25 mouse cellular contexts compared by ENCODE assay signal in genomic region chr3:36383438-36383945, GRCm38 (mm10).
"Had no signal": no experiment of that assay in that cellular context is flagged by ENCODE, and none has a peak within 500 bp of the region (broad histone marks: within the 10 kb centered on the region; RNA-seq: fewer than 3 reads in every experiment).

No protein-coding gene starts in this region.

- H3K4me2 ChIP-seq: heart, embryonic 13.5 days; heart, embryonic 15.5 days; hindbrain, embryonic 13.5 days; hindbrain, embryonic 15.5 days; kidney, embryonic 15.5 days; limb, embryonic 13.5 days; limb, embryonic 15.5 days; liver, embryonic 12.5 days had no signal

- H3K9me3 ChIP-seq: heart, embryonic 10.5 days; heart, embryonic 15.5 days; hindbrain, embryonic 13.5 days; hindbrain, embryonic 15.5 days; kidney, embryonic 15.5 days; limb, embryonic 13.5 days; limb, embryonic 15.5 days; liver, embryonic 12.5 days had no signal

- H3K36me3 ChIP-seq: heart, embryonic 10.5 days; heart, embryonic 13.5 days; heart, embryonic 15.5 days; hindbrain, embryonic 13.5 days; hindbrain, embryonic 15.5 days; kidney, embryonic 15.5 days; limb, embryonic 13.5 days; limb, embryonic 15.5 days; liver, embryonic 12.5 days had no signal

- H3K9ac ChIP-seq: heart, embryonic 13.5 days; heart, embryonic 15.5 days; hindbrain, embryonic 13.5 days; hindbrain, embryonic 15.5 days; kidney, embryonic 15.5 days; limb, embryonic 13.5 days; limb, embryonic 15.5 days; liver, embryonic 12.5 days; liver, embryonic 14.5 days had no signal

- DNase-seq: gastrocnemius, postnatal 14 days; gastrocnemius, postnatal 36 days; heart, adult 18-20 months; heart, postnatal 14 days; heart, postnatal 36 days; kidney, adult 11 months; kidney, adult 2 months; kidney, adult 9 months; kidney, postnatal 14 days; kidney, postnatal 36 days; layer of hippocampus, postnatal 36 days; left cerebral cortex, postnatal 4 days had no signal

- H3K27me3 ChIP-seq: heart, embryonic 13.5 days; heart, embryonic 15.5 days; hindbrain, embryonic 13.5 days; hindbrain, embryonic 15.5 days; kidney, embryonic 15.5 days; limb, embryonic 13.5 days; limb, embryonic 15.5 days; liver, embryonic 12.5 days had no signal

- ATAC-seq: hindbrain, postnatal 0 days; intestine, embryonic 16.5 days; liver, embryonic 12.5 days had no signal

- H3K4me1 ChIP-seq: heart, embryonic 10.5 days; heart, embryonic 13.5 days; heart, embryonic 15.5 days; hindbrain, embryonic 13.5 days; hindbrain, embryonic 15.5 days; kidney, embryonic 15.5 days; limb, embryonic 13.5 days; limb, embryonic 15.5 days; liver, embryonic 12.5 days had no signal

- H3K4me3 ChIP-seq: heart, embryonic 10.5 days; heart, embryonic 13.5 days; heart, embryonic 15.5 days; hindbrain, embryonic 13.5 days; hindbrain, embryonic 15.5 days; kidney, embryonic 15.5 days; limb, embryonic 13.5 days; limb, embryonic 15.5 days; liver, embryonic 12.5 days had no signal

- H3K27ac ChIP-seq: heart, embryonic 10.5 days; heart, embryonic 13.5 days; heart, embryonic 15.5 days; hindbrain, embryonic 13.5 days; hindbrain, embryonic 15.5 days; hindbrain, postnatal 0 days; kidney, embryonic 15.5 days; kidney, postnatal 0 days; limb, embryonic 13.5 days; limb, embryonic 15.5 days; liver, embryonic 12.5 days; liver, embryonic 14.5 days had no signal
